ENCODE assay signal across 8 mouse cellular contexts in genomic region chr6:30302781-30303631, GRCm38 (mm10). TPM values are rescaled to one million over a fixed set of nuclear protein-coding genes. Genes with fewer than 3 reads are reported as not detected.
A peak's percentile ranks its signal among the peaks of the same experiment; 100 is the strongest.
DNase-seq lines count a peak whose midpoint lies in the region; ATAC-seq and TF ChIP-seq lines count a peak whose summit lies in the region.

No protein-coding gene starts in this region.

- H3K27me3 ChIP-seq in CH12.LX (replicated peaks) = no peaks in the 10 kb centered on the region
- H3K27me3 ChIP-seq in heart, postnatal 0 days (ENCODE audit: control insufficient read depth, insufficient read depth, low read length) = no peaks in the 10 kb centered on the region

- ATAC-seq in erythroblast, adult 5-6 weeks (replicated peaks; ENCODE audit: low FRiP score, poor library complexity, severe bottlenecking) = 0 out of 2 replicates have a peak, but pooled peaks have one; percentile 13
- no peak for ATAC-seq in heart, postnatal 0 days (ENCODE audit: insufficient read depth, low read depth)
- ATAC-seq in inflammation-experienced regulatory T-cells, adult 6 months = no peak

- peak overlapping the region; percentile 71 to 86 (median 78) for H3K4me3 ChIP-seq in CH12.LX (replicated peaks in 1 of 3; ENCODE audit: low read depth in 2 of 3, low read length in 2 of 3, poor library complexity in 1 of 3)
- peak overlapping the region; percentile 78 for H3K4me3 ChIP-seq in heart, postnatal 0 days (ENCODE audit: low read depth, low read length)

- no peak for TF ChIP-seq CTCF in CH12.LX (conservative IDR thresholded peaks at IDR 0.05 in 1 of 2, IDR thresholded peaks at IDR 0.05 in 1 of 2; ENCODE audit: low read depth in 2 of 2, low read length in 2 of 2)
- no peak for TF ChIP-seq CTCF in heart, postnatal 0 days (IDR thresholded peaks at IDR 0.05; ENCODE audit: low read depth)

- H3K9ac ChIP-seq in CH12.LX (ENCODE audit: insufficient read depth, low read depth) = peak overlapping the region; percentile 89
- H3K9ac ChIP-seq in heart, postnatal 0 days (replicated peaks; ENCODE audit: low read depth, low read length) = peak overlapping the region; percentile 82

- 0% methylated on average over 11 of the region's 11 CpGs for WGBS in heart, postnatal 0 days

- no peak; the same call in 1 of the 2 replicates for TF ChIP-seq EP300 in CH12.LX (IDR thresholded peaks at IDR 0.05; ENCODE audit: low read length)
- TF ChIP-seq EP300 in heart, postnatal 0 days (IDR thresholded peaks at IDR 0.05; ENCODE audit: low read depth) = no peak

- peaks cover 0 to 8% of the 10 kb centered on the region in 2 experiments for H3K36me3 ChIP-seq in CH12.LX (replicated peaks in 1 of 2; ENCODE audit: control insufficient read depth in 1 of 2, insufficient read depth in 1 of 2, low read length in 1 of 2)
- peaks cover 5% of the 10 kb centered on the region; the same call in 1 of the 2 replicates for H3K36me3 ChIP-seq in heart, postnatal 0 days (replicated peaks; ENCODE audit: control insufficient read depth, insufficient read depth, low read length)

- no peak for TF ChIP-seq POLR2A in CH12.LX (IDR thresholded peaks at IDR 0.05; ENCODE audit: low read depth, low read length)

- peak overlapping the region; percentile 13; the same call in 1 of the 2 replicates for H3K27ac ChIP-seq in CH12.LX (ENCODE audit: insufficient read depth, low read depth)
- peak overlapping the region; percentile 98 for H3K27ac ChIP-seq in heart, postnatal 0 days (ENCODE audit: low read depth)

- peaks cover 29% of the 10 kb centered on the region for H3K79me2 ChIP-seq in CH12.LX (replicated peaks; ENCODE audit: control insufficient read depth, extremely low read depth, insufficient read depth, poor library complexity, severe bottlenecking)

- DNase-seq in CH12.LX (ENCODE audit: extremely low read depth) = peak; percentile 49
- DNase-seq in adrenal gland, postnatal 10 days = peak; percentile 81
- DNase-seq in heart, postnatal 0 days (ENCODE audit: low spot score) = peak; percentile 63
- DNase-seq in kidney, postnatal 36 days = peak; percentile 53 to 72
- DNase-seq in lung, postnatal 10 days = peak; percentile 80
- DNase-seq in right cerebral cortex, postnatal 25 days = peak; percentile 11

- no peak for TF ChIP-seq RAD21 in CH12.LX (IDR thresholded peaks at IDR 0.05; ENCODE audit: low read depth, low read length)

- peak overlapping the region; percentile 94 for H3K4me2 ChIP-seq in CH12.LX (ENCODE audit: insufficient read depth, low read depth, poor library complexity, severe bottlenecking)
- peak overlapping the region; percentile 67 for H3K4me2 ChIP-seq in heart, postnatal 0 days (ENCODE audit: low read depth, low read length)

- H3K9me3 ChIP-seq in CH12.LX (replicated peaks; ENCODE audit: low read length) = no peaks in the 10 kb centered on the region
- H3K9me3 ChIP-seq in heart, postnatal 0 days (replicated peaks; ENCODE audit: control insufficient read depth, low read length) = no peaks in the 10 kb centered on the region

- peaks cover 0 to 37% of the 10 kb centered on the region in 2 experiments; a peak in 2 of 4 replicates for H3K4me1 ChIP-seq in CH12.LX (ENCODE audit: control insufficient read depth in 1 of 2, insufficient read depth in 2 of 2)
- peaks cover 31% of the 10 kb centered on the region for H3K4me1 ChIP-seq in heart, postnatal 0 days (ENCODE audit: control insufficient read depth, insufficient read depth)

- in situ Hi-C loops in CH12.LX (cut with MboI; ENCODE audit: low pct_ligation_motif_present, low pct_unique_long_range_greater_than_20kb, low sequenced_read_pairs) = no loop called here

- dilution Hi-C loops in CH12.LX (cut with MboI; ENCODE audit: extremely low pct_ligation_motif_present, extremely low pct_unique_long_range_greater_than_20kb, low sequenced_read_pairs) = no loop called here

TF ChIP-seq in CH12.LX, 34 proteins besides CTCF, POLR2A, EP300 and RAD21:
- TF ChIP-seq ELF1 (IDR thresholded peaks at IDR 0.05; ENCODE audit: low read depth, low read length) (no peak), ZKSCAN1 (IDR thresholded peaks at IDR 0.05; ENCODE audit: borderline replicate concordance, low read depth, low read length) (no peak), MXI1 (IDR thresholded peaks at IDR 0.05; ENCODE audit: low read depth, low read length) (no peak), CHD1 (IDR thresholded peaks at IDR 0.05; ENCODE audit: low read depth, low read length) (peak; percentile 43; the same call in 1 of the 2 replicates), NELFE (IDR thresholded peaks at IDR 0.05; ENCODE audit: low read depth, low read length) (no peak), ZMIZ1 (IDR thresholded peaks at IDR 0.05; ENCODE audit: low read depth, low read length) (no peak), JUND (conservative IDR thresholded peaks at IDR 0.05; ENCODE audit: low read depth, low read length) (no peak), PAX5 (IDR thresholded peaks at IDR 0.05; ENCODE audit: low read length) (no peak), NRF1 (IDR thresholded peaks at IDR 0.05; ENCODE audit: low read depth, low read length) (no peak), GABPA (IDR thresholded peaks at IDR 0.05; ENCODE audit: insufficient replicate concordance, low read depth, low read length) (no peak), MAZ (IDR thresholded peaks at IDR 0.05; ENCODE audit: low read depth, low read length) (no peak), JUN (IDR thresholded peaks at IDR 0.05; ENCODE audit: insufficient read depth, low read depth, low read length) (no peak), TBP (conservative IDR thresholded peaks at IDR 0.05; ENCODE audit: low read depth, low read length) (no peak), RCOR1 (conservative IDR thresholded peaks at IDR 0.05; ENCODE audit: low read depth, low read length) (no peak), MEF2A (IDR thresholded peaks at IDR 0.05; ENCODE audit: borderline replicate concordance, low read depth, low read length) (0 out of 2 replicates have a peak, but pooled peaks have one; percentile 14), TCF12 (IDR thresholded peaks at IDR 0.05; ENCODE audit: low read depth, low read length) (no peak), ETS1 (conservative IDR thresholded peaks at IDR 0.05; ENCODE audit: low read depth, low read length) (no peak), HCFC1 (IDR thresholded peaks at IDR 0.05; ENCODE audit: low read depth, low read length) (no peak), USF1 (IDR thresholded peaks at IDR 0.05; ENCODE audit: low read depth, low read length) (no peak), POLR2AphosphoS2 (IDR thresholded peaks at IDR 0.05; ENCODE audit: low read depth, low read length) (no peak), BHLHE40 (IDR thresholded peaks at IDR 0.05; ENCODE audit: low read depth, low read length) (no peak), E2F4 (IDR thresholded peaks at IDR 0.05; ENCODE audit: insufficient replicate concordance, low read depth, low read length) (no peak), IRF4 (IDR thresholded peaks at IDR 0.05; ENCODE audit: low read depth, low read length) (0 out of 2 replicates have a peak, but pooled peaks have one; percentile 21), SMC3 (IDR thresholded peaks at IDR 0.05; ENCODE audit: low read depth, low read length) (no peak), SIN3A (IDR thresholded peaks at IDR 0.05; ENCODE audit: low read length) (peak; percentile 15; the same call in 1 of the 2 replicates), ZC3H11A (IDR thresholded peaks at IDR 0.05; ENCODE audit: low read depth, low read length) (no peak), CHD2 (IDR thresholded peaks at IDR 0.05; ENCODE audit: low read length) (peak; percentile 74), KAT2A (IDR thresholded peaks at IDR 0.05; ENCODE audit: insufficient replicate concordance, low read length) (no peak), MYC (IDR thresholded peaks at IDR 0.05; ENCODE audit: low read depth, low read length) (no peak), MAFK (IDR thresholded peaks at IDR 0.05; ENCODE audit: insufficient replicate concordance, low read length) (no peak)

RNA-seq across cellular contexts. Expression of gene Ube2h, which starts 1.3 kb away (rescaled TPM):
- 9.4 and 13.4 TPM in 2 replicates for total RNA-seq in CH12.LX (2012; rRNA removed)
- total RNA-seq in CH12.LX (2014; rRNA removed) = 5.9 and 6.1 TPM in 2 replicates
- 11.8 and 13.4 TPM in 2 replicates for polyA plus RNA-seq in CH12.LX (2012; ENCODE audit: insufficient read length, low read depth)
- total RNA-seq in adrenal gland, postnatal 10 days (2021) = 100 to 1,000 TPM; 106 to 117 TPM
- total RNA-seq in erythroblast, adult 5-6 weeks (2015; ENCODE audit: low replicate concordance) = 230 and 271 TPM in 2 replicates
- total RNA-seq in erythroblast, adult 5-6 weeks (2017; ENCODE audit: low replicate concordance) = 407 and 551 TPM in 2 replicates
- 22.5 and 31.9 TPM in 2 replicates for total RNA-seq in heart, postnatal 0 days (2014; rRNA removed; ENCODE audit: low replicate concordance)
- polyA plus RNA-seq in heart, postnatal 0 days (2015; fragmentation: Nextera tagmentation; extraction: Ambion mirVana) = 30.4 and 32.4 TPM in 2 replicates
- 100 to 1,000 TPM; 108 to 123 (median 115) TPM for polyA plus RNA-seq in inflammation-experienced regulatory T-cells, adult 6 months (2017; shearing (Covaris generic))

Comparison
In these comparisons a context has a peak if more than half of its experiments do, and no peak if none do; other contexts are left out.
1. DNase-seq: peak in every context shown above with its lines; median percentile 81 in adrenal gland, postnatal 10 days; 80 in lung, postnatal 10 days; 63 in heart, postnatal 0 days; 62 in kidney, postnatal 36 days; 49 in CH12.LX; 11 in right cerebral cortex, postnatal 25 days.